Mouse (Mus musculus) CH12.LX (cell line): ENCODE data around the gene Gm21616. TPM values are rescaled to one million over a fixed set of nuclear protein-coding genes. Genes with fewer than 3 reads are reported as not detected.
"Not testable (repeated sequence)": the region's sequence is repeated elsewhere in the genome, so short reads cannot be mapped to it uniquely, and the experiment has no call there.

Experiments
- DNase-seq: peaks from one replicate; pipeline ENCODE4 v3.0.0-alpha.2; 2013; ENCODE audit errors: extremely low read depth
- H3K27ac ChIP-seq: 2 replicates; pipeline ENCODE4 v1.5.1; 2012; ENCODE audit warnings: low read depth, mild to moderate bottlenecking, control low read depth, moderate library complexity; ENCODE audit not compliant: insufficient read depth
- H3K27me3 ChIP-seq: replicated peaks from 2 replicates; pipeline ENCODE3; 2012; ENCODE audit warnings: inconsistent platforms
- H3K36me3 ChIP-seq, 2 experiments: replicated peaks in 1 of 2; 2 replicates each; pipeline versions ENCODE3 to v1.6.1; 2012; ENCODE audit warnings: inconsistent platforms in 1 of 2, low read length in 1 of 2, mild to moderate bottlenecking in 1 of 2, mixed read lengths in 1 of 2, moderate library complexity in 1 of 2; ENCODE audit not compliant: control insufficient read depth in 1 of 2, insufficient read depth in 1 of 2
- H3K4me1 ChIP-seq, 2 experiments: 2 replicates each; pipeline ENCODE4 v1.6.1; 2012; ENCODE audit warnings: inconsistent platforms in 1 of 2, moderate library complexity in 1 of 2; ENCODE audit not compliant: insufficient read depth in 2 of 2, control insufficient read depth in 1 of 2
- H3K4me2 ChIP-seq: 2 replicates; pipeline ENCODE4 v1.6.1; 2012; ENCODE audit warnings: low read depth, mild to moderate bottlenecking, control low read depth; ENCODE audit not compliant: poor library complexity, insufficient read depth, severe bottlenecking
- H3K4me3 ChIP-seq, 3 experiments: fragments of 150-350 bp in 1 of 3; sonication (generic) in 1 of 3; replicated peaks in 1 of 3; 2 replicates each; pipeline versions ENCODE3 to v1.5.1; 2011 to 2012; ENCODE audit warnings: low read depth in 2 of 3, low read length in 2 of 3, mild to moderate bottlenecking in 2 of 3, moderate library complexity in 2 of 3, control low read depth in 1 of 3, improper control_type of control experiment in 1 of 3, inconsistent platforms in 1 of 3, mixed read lengths in 1 of 3; ENCODE audit not compliant: poor library complexity in 1 of 3
- H3K79me2 ChIP-seq: replicated peaks from 2 replicates; pipeline ENCODE4 v1.6.1; 2012; ENCODE audit warnings: mild to moderate bottlenecking, moderate library complexity; ENCODE audit not compliant: control insufficient read depth, poor library complexity, insufficient read depth, severe bottlenecking; ENCODE audit errors: extremely low read depth
- H3K9ac ChIP-seq: 2 replicates; pipeline ENCODE4 v1.6.1; 2012; ENCODE audit warnings: low read depth, mild to moderate bottlenecking, control low read depth, moderate library complexity; ENCODE audit not compliant: insufficient read depth
- H3K9me3 ChIP-seq: replicated peaks from 2 replicates; pipeline ENCODE3; 2012; ENCODE audit warnings: low read length, inconsistent platforms, mixed read lengths
- dilution Hi-C: fragments of 300-500 bp; cut with MboI; formaldehyde crosslinking; loops from 2 replicates; pipeline ENCODE4 v1.14.3; 2020; ENCODE audit warnings: low sequenced_read_pairs; ENCODE audit not compliant: extremely low pct_unique_long_range_greater_than_20kb, extremely low pct_ligation_motif_present
- in situ Hi-C: fragments of 300-500 bp; cut with MboI; formaldehyde crosslinking; loops from 3 replicates; pipeline ENCODE4 v1.14.3; 2019; ENCODE audit warnings: low sequenced_read_pairs, low pct_ligation_motif_present, low pct_unique_long_range_greater_than_20kb, mixed read lengths
- polyA plus RNA-seq: library from polyadenylated mRNA; unstranded; fragments of >175 nt; gene quantifications from 2 replicates; pipeline ENCODE4 v1.2.1, GENCODE M21; 2012; ENCODE audit warnings: low read depth; ENCODE audit not compliant: insufficient read length
- total RNA-seq, 2 experiments: library from RNA; depleted of rRNA; stranded (reverse); fragments of 300-350 nt in 1 of 2; fragments of >200 nt in 1 of 2; gene quantifications; 2 replicates each; pipeline ENCODE4 v1.2.3; 2012 to 2014

Gene Gm21616
- total RNA-seq (2012; rRNA removed) (not detected in 2 replicates), total RNA-seq (2014; rRNA removed) (not detected in 2 replicates), polyA plus RNA-seq (not detected in 2 replicates)

GRCm38 (mm10) chrX:125435242-125435641 lies at the start of gene Gm21616:
Gm21616 (plus strand) TSS chrX:125435542.
- H3K9me3 ChIP-seq, H3K4me3 ChIP-seq, H3K27me3 ChIP-seq, dilution Hi-C loops, H3K4me1 ChIP-seq, H3K79me2 ChIP-seq, H3K36me3 ChIP-seq, H3K27ac ChIP-seq, H3K9ac ChIP-seq, DNase-seq, H3K4me2 ChIP-seq, in situ Hi-C loops: not testable (repeated sequence)
